Mouse (Mus musculus): ENCODE measurements around the gene Sypl. TPM values are rescaled to one million over a fixed set of nuclear protein-coding genes. Genes with fewer than 3 reads are reported as not detected.

Gene Sypl
- 136 and 148 TPM in 2 replicates for polyA plus RNA-seq (2012; rRNA removed)

DNA sequence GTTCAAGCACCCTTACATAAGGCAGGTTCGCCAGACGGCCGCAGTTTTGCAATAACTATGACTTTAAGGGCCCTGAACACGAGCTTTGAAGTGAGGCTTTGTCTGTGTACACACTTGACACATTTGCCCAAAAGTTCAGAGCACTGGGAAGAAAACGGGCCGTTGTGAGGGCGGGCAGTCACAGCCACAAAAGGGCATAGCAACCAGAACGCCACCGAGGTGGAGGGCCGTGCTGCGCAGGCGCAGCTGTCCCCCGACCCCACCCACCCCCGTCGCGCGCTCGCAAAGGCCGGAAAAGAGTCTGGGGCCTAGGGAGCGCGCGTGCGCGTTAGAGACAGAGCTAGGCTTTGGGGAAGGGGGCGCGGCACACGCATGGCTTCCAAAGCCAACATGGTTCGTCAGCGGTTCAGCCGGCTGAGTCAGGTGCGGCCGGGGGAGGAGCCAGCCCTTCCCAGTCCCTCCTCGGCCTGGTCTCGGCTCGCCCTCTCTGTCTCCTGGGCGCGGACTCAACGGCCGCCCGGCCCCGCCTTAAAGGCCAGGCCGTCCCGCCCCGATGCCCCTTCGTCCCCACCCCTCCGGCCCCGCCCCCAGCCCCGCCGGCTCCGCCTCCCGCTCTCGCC is at the start of gene Sypl:
TSS of gene Sypl (plus strand) at position 296 of the 620 bp plus-strand sequence.
- WGBS, result under 1% methylated on average over 45 of the region's 52 CpGs
- H3K4me3 ChIP-seq (ENCODE audit: insufficient read depth, low read depth, low read length), result peak within 1 kb of the TSS; percentile 96
- H3K36me3 ChIP-seq (ENCODE audit: control insufficient read depth, insufficient read depth, low read length), result no peaks in the 10 kb centered on the region
- DNase-seq, result peak; percentile 99
- H3K27ac ChIP-seq (ENCODE audit: insufficient read depth, low read depth, low read length), result peak within 1 kb of the TSS; percentile 99
- no peaks in the 10 kb centered on the region for H3K27me3 ChIP-seq (replicated peaks; ENCODE audit: control insufficient read depth, insufficient read depth, low read length)
- H3K4me1 ChIP-seq (ENCODE audit: control insufficient read depth, insufficient read depth, low read length), result peaks cover 15% of the 10 kb centered on the region; the same call in 1 of the 2 replicates
- TF ChIP-seq CTCF (conservative IDR thresholded peaks at IDR 0.05; ENCODE audit: insufficient read depth, insufficient read length, low read depth, low read length), result no peak
- TF ChIP-seq POLR2A (IDR thresholded peaks at IDR 0.05; ENCODE audit: low read depth, low read length), result peak; percentile 41

GRCm38 (mm10) chr12:32909686-32910085 is 44.0 kb upstream of the Sypl start:
- 54% methylated on average over 10 of the region's 10 CpGs for whole genome bisulfite sequencing
- TF ChIP-seq POLR2A (IDR thresholded peaks at IDR 0.05; ENCODE audit: low read depth, low read length) (no peak), CTCF (conservative IDR thresholded peaks at IDR 0.05; ENCODE audit: insufficient read depth, insufficient read length, low read depth, low read length) (no peak)
- H3K36me3 ChIP-seq (ENCODE audit: control insufficient read depth, insufficient read depth, low read length), result no peaks in the 10 kb centered on the region
- DNase-seq, result no peak
- H3K4me3 ChIP-seq (ENCODE audit: insufficient read depth, low read depth, low read length), result no peak overlapping the region
- H3K27me3 ChIP-seq (replicated peaks; ENCODE audit: control insufficient read depth, insufficient read depth, low read length), result no peaks in the 10 kb centered on the region
- peaks cover 6% of the 10 kb centered on the region; the same call in 1 of the 2 replicates for H3K4me1 ChIP-seq (ENCODE audit: control insufficient read depth, insufficient read depth, low read length)
- no peak overlapping the region for H3K27ac ChIP-seq (ENCODE audit: insufficient read depth, low read depth, low read length)

DNA sequence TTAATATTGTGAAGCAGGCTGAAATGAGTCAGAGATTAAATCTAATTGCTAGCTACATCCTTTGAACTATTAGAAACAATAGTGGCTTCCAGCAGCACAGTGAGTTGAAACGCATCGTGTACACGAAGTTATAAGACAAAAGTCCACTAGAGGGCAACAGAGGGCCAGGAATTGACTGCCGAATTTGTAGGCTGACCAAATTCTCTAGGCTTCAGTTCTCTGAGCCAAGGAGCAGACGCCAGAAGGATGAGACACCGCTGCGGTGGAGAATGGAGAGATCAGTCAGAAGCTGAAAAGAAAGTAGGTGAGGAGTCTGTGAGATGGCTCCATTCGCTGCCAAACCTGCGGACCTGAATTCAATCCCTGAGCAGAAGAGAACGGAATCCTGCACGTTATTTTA is 43.6 kb upstream of the Sypl start:
- DNase-seq, result peak; percentile 77
- Histone ChIP-seq H3K4me3 (ENCODE audit: insufficient read depth, low read depth, low read length) (no peak overlapping the region), H3K36me3 (ENCODE audit: control insufficient read depth, insufficient read depth, low read length) (no peaks in the 10 kb centered on the region), H3K27me3 (replicated peaks; ENCODE audit: control insufficient read depth, insufficient read depth, low read length) (no peaks in the 10 kb centered on the region), H3K4me1 (ENCODE audit: control insufficient read depth, insufficient read depth, low read length) (peaks cover 6% of the 10 kb centered on the region; the same call in 1 of the 2 replicates), H3K27ac (ENCODE audit: insufficient read depth, low read depth, low read length) (no peak overlapping the region)
- no peak for TF ChIP-seq POLR2A (IDR thresholded peaks at IDR 0.05; ENCODE audit: low read depth, low read length)
- TF ChIP-seq CTCF (conservative IDR thresholded peaks at IDR 0.05; ENCODE audit: insufficient read depth, insufficient read length, low read depth, low read length), result peak; percentile 78
- WGBS, result 6% methylated on average over 11 of the region's 11 CpGs

GRCm38 (mm10) chr12:32910560-32911194 is 43.0 kb upstream of the Sypl start:
- Histone ChIP-seq H3K36me3 (ENCODE audit: control insufficient read depth, insufficient read depth, low read length) (no peaks in the 10 kb centered on the region), H3K27me3 (replicated peaks; ENCODE audit: control insufficient read depth, insufficient read depth, low read length) (no peaks in the 10 kb centered on the region), H3K27ac (ENCODE audit: insufficient read depth, low read depth, low read length) (no peak overlapping the region), H3K4me1 (ENCODE audit: control insufficient read depth, insufficient read depth, low read length) (peaks cover 6% of the 10 kb centered on the region; the same call in 1 of the 2 replicates), H3K4me3 (ENCODE audit: insufficient read depth, low read depth, low read length) (no peak overlapping the region)
- TF ChIP-seq CTCF (conservative IDR thresholded peaks at IDR 0.05; ENCODE audit: insufficient read depth, insufficient read length, low read depth, low read length) (peak; percentile 75), POLR2A (IDR thresholded peaks at IDR 0.05; ENCODE audit: low read depth, low read length) (no peak)
- 23% methylated on average over 15 of the region's 15 CpGs for WGBS
- DNase-seq, result peak; percentile 60

- Histone ChIP-seq H3K36me3 (ENCODE audit: control insufficient read depth, insufficient read depth, low read length) (no peaks in the 10 kb centered on the region), H3K27me3 (replicated peaks; ENCODE audit: control insufficient read depth, insufficient read depth, low read length) (no peaks in the 10 kb centered on the region), H3K4me3 (ENCODE audit: insufficient read depth, low read depth, low read length) (no peak overlapping the region), H3K27ac (ENCODE audit: insufficient read depth, low read depth, low read length) (no peak overlapping the region), H3K4me1 (ENCODE audit: control insufficient read depth, insufficient read depth, low read length) (peaks cover 6% of the 10 kb centered on the region; the same call in 1 of the 2 replicates)
- no peak for DNase-seq
- TF ChIP-seq POLR2A (IDR thresholded peaks at IDR 0.05; ENCODE audit: low read depth, low read length) (no peak), CTCF (conservative IDR thresholded peaks at IDR 0.05; ENCODE audit: insufficient read depth, insufficient read length, low read depth, low read length) (no peak)
- WGBS, result 72% methylated on average over 4 of the region's 4 CpGs
These were observed 42.1 kb upstream of the Sypl start for GRCm38 (mm10) chr12:32911569-32911968.

GRCm38 (mm10) chr12:32912772-32913171 is 40.9 kb upstream of the Sypl start:
- no peak for DNase-seq
- H3K27ac ChIP-seq (ENCODE audit: insufficient read depth, low read depth, low read length), result no peak overlapping the region
- TF ChIP-seq CTCF (conservative IDR thresholded peaks at IDR 0.05; ENCODE audit: insufficient read depth, insufficient read length, low read depth, low read length) (no peak), POLR2A (IDR thresholded peaks at IDR 0.05; ENCODE audit: low read depth, low read length) (no peak)
- no peaks in the 10 kb centered on the region for H3K36me3 ChIP-seq (ENCODE audit: control insufficient read depth, insufficient read depth, low read length)
- no peak overlapping the region for H3K4me3 ChIP-seq (ENCODE audit: insufficient read depth, low read depth, low read length)
- 74% methylated on average over 5 of the region's 5 CpGs for WGBS
- peaks cover 6% of the 10 kb centered on the region; the same call in 1 of the 2 replicates for H3K4me1 ChIP-seq (ENCODE audit: control insufficient read depth, insufficient read depth, low read length)
- H3K27me3 ChIP-seq (replicated peaks; ENCODE audit: control insufficient read depth, insufficient read depth, low read length), result no peaks in the 10 kb centered on the region

GRCm38 (mm10) chr12:32918683-32919082 is 35.0 kb upstream of the Sypl start:
- Histone ChIP-seq H3K4me3 (ENCODE audit: insufficient read depth, low read depth, low read length) (no peak overlapping the region), H3K27ac (ENCODE audit: insufficient read depth, low read depth, low read length) (no peak overlapping the region), H3K27me3 (replicated peaks; ENCODE audit: control insufficient read depth, insufficient read depth, low read length) (no peaks in the 10 kb centered on the region), H3K4me1 (ENCODE audit: control insufficient read depth, insufficient read depth, low read length) (peaks cover 19% of the 10 kb centered on the region), H3K36me3 (ENCODE audit: control insufficient read depth, insufficient read depth, low read length) (no peaks in the 10 kb centered on the region)
- TF ChIP-seq CTCF (conservative IDR thresholded peaks at IDR 0.05; ENCODE audit: insufficient read depth, insufficient read length, low read depth, low read length) (no peak), POLR2A (IDR thresholded peaks at IDR 0.05; ENCODE audit: low read depth, low read length) (no peak)
- WGBS, result 79% methylated on average over 7 of the region's 7 CpGs
- no peak for DNase-seq

All from kidney, adult 2 months (tissue).